Mouse (Mus musculus) left cerebral cortex, adult 2 months (tissue): Measurements from ENCODE around the gene Cfap58. TPM values are rescaled to one million over a fixed set of nuclear protein-coding genes. Genes with fewer than 3 reads are reported as not detected.

Experiments used
- DNase-seq, 2 experiments: peaks; one replicate each; pipeline ENCODE4 v3.0.0; 2021 to 2022; ENCODE audit warnings: low spot score in 2 of 2, mixed read lengths in 1 of 2; ENCODE audit errors: extremely low spot score in 1 of 2
- H3K27ac ChIP-seq: fragments of 200-600 bp; 2 replicates; pipeline ENCODE4 v1.8.1; 2022
- H3K4me3 ChIP-seq: fragments of 200-600 bp; 2 replicates; pipeline ENCODE4 v1.8.1; 2022
- CTCF ChIP-seq: fragments of 200-600 bp; IDR thresholded peaks from 2 replicates; pipeline ENCODE4 v1.8.1; 2022; ENCODE audit warnings: antibody characterized with exemption, mild to moderate bottlenecking, moderate library complexity
- intact Hi-C: fragments of 180-260 bp; cut with DNase I; formaldehyde crosslinking; loops from one replicate; pipeline ENCODE4 v1.15.1; 2025
- long read RNA-seq, 2 experiments: library from polyadenylated mRNA; stranded (forward); transcript quantifications; one replicate each; pipeline ENCODE4 v2.0.0; 2021; ENCODE audit warnings: borderline mapping rate in 2 of 2
- total RNA-seq, 2 experiments: library from RNA; stranded (reverse); gene quantifications; 2 replicates each; pipeline ENCODE4 v1.2.3; 2021

The Cfap58 gene
- total RNA-seq = under 1 TPM; 0.27 to 0.30 TPM
- long read RNA-seq, experiment 1, partial matches to known transcripts = 2 of 2 reads
- long read RNA-seq, experiment 1, other reads (novel, unspliced or antisense) = 0 of 2 reads
- long read RNA-seq, experiment 2, partial matches to known transcripts = 0 of 1 reads
- long read RNA-seq, experiment 2, other reads (novel, unspliced or antisense) = 1 of 1 reads

DNA sequence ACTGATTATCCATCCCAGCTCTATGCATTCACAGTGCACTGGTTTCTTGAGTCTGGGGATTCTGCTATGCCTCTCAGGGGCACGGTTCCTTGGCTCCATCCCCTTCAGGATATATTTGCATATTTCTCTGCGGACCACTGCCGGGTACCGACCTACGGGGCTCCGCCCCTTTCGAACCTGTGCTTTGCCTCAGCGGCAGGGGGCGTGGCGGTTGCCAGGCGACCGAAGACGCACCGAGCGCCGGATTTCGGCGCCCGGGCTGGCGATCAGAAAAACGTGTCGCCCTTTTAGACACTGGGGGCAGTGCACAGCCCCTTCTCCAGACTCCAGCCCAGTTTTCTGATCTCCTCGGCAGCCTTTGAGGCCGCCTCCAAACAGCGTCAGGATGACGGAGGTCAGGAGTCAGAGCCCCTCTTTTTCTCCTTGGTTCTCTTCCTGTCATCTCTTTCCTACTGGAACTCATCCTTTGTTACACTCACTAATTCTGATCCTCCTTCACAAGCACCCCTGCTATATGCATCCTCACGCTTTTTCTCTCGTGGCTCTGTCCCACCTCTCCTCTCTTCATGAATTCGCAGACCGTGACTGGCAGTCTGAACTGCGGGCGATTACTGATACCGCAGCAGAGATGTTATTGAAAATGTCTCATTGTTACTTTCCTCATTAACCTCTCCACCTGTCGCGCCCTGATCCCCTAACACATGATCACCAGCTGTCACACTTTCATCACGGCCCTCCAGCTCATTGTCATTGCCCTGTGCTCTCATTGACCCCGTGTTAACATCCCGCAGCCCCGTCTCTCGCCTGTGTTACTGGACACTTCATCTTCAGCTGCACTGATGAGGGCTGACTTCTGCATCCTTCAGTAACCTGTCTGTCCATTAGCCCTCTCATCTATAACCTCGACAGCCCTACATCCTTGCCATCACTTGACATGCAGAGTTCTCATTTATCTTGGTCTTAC is at the start of gene Cfap58:
TSS of gene Cfap58 (plus strand) at position 233 of the 964 bp plus-strand sequence.
- peak; percentile 44 to 62 for DNase-seq
- Histone ChIP-seq H3K4me3 (peak within 1 kb of the TSS; percentile 51), H3K27ac (no peak within 1 kb of the TSS)
- TF ChIP-seq CTCF = peak; percentile 17
- intact Hi-C loops = loop anchor here (10.0 kb wide), 1 partner anchor 433 kb away; no protein-coding TSS in a partner anchor

DNA sequence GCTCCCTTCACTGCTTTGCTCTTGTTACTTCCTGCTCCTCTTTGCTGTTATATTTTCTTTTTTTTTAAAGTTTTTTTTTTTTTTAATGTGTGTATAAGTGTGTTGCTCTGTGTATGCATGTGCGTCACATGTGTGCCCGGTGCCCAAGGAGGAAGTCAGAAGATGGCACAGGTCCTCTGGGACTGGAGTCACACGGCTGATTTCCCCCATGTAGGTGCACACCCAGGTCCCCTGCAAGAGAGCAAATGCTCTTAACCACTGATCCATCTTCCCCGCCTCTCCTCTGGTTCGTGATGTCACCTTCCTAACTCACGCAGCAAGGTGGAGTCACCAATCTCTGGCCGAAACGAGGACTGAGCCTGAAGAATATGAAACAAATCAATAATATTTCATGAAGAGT is 49.4 kb upstream of the Cfap58 start:
- TF ChIP-seq CTCF = no peak
- Histone ChIP-seq H3K27ac (no peak overlapping the region), H3K4me3 (no peak overlapping the region)
- intact Hi-C loops = loop anchor here (10.0 kb wide), 1 partner anchor 1377 kb away; no protein-coding TSS in a partner anchor
- no peak for DNase-seq

DNA sequence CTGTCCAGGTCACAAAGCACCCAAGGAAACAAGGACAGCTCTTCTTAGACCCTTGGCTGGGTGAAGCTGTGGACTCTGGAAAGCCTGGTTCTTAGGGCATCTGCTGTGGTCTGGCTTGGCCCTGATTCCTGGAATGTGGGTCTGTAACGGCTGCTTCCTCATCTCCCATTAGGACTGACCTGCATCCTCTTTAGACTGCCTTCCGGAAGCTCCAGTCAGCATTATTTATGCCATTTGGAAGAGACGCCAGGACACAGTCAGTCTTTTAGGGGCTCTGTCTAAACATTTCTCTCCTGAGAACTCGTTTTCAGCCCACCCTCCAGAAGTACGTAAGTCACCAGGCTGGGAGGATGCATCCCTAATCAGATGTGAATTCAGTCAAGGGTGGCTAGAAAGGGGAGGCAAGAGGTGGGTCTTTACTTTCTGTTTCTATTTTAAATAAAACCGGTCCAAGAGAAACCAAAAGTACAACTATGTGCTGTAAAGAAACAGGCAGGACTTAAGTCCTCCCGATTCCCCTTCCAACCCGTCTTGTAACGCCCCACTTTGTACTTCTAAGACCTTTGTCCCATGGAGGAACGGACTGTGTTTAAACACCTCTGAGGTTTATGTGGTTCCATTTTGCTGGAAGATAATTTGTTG is 46.9 kb upstream of the Cfap58 start:
- Histone ChIP-seq H3K4me3 (no peak overlapping the region), H3K27ac (no peak overlapping the region)
- TF ChIP-seq CTCF = no peak
- no peak for DNase-seq
- intact Hi-C loops = no loop called here

DNA sequence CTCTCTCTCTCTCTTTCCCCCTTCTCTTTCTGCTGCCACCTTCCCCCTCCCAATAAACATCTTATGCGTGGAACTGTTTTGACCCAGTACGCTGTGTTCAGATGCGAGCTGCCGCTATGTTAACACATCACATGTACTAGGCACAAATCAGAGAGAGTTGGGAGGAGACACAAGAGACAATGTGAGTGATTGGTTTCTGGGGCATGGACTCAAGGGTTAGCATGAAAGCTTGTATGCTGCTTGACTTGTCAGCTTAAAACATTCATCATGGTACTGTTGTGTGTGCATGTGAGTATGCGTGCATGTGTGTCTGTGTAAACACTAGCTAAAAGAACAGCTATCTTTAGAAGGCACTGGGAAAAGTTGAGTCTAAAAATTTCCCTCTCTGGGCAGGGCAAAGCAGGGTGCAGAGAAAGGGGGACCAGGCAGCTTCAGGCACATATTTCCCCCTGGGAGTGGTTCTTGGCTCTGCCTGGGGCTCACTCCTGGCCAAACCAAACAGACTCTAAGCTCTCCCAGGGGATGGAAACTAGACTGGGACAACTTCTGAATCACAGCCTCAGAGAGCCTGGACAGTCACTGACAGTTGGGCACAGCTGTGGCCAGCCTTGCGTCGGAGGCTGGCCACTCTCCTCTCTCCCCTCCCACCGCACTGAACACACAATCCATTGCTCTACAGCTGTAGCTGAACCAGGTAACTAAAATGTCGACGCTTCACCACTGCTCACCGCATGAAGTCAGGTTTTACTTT is 45.7 kb upstream of the Cfap58 start:
- DNase-seq = no peak
- TF ChIP-seq CTCF = no peak
- intact Hi-C loops = no loop called here

DNA sequence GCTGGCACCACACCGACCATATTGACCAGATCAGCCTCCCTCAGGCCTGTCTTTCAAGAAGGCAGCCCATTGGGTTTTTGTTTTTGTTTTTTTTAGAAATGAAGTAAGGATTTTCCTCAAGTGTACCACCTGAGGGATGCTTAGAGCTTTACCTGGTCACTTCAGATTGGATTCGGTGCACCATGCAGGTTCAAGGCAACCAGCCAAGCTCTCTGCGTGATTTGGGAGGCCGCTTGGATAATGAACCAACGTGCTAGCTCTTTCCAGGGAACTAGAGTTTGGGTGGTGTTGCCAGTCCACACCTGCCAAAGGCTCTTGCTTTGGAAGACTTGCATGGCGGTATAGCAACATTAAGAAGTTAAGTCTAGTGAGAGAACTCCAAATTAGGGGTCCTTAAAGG is 44.4 kb upstream of the Cfap58 start:
- no peak for DNase-seq
- no peak overlapping the region for H3K27ac ChIP-seq
- no peak overlapping the region for H3K4me3 ChIP-seq
- TF ChIP-seq CTCF = no peak
- intact Hi-C loops = no loop called here

More for the DNA sequence above, 45.7 kb upstream of the Cfap58 start:
- Histone ChIP-seq H3K4me3 (no peak overlapping the region), H3K27ac (no peak overlapping the region)

DNA sequence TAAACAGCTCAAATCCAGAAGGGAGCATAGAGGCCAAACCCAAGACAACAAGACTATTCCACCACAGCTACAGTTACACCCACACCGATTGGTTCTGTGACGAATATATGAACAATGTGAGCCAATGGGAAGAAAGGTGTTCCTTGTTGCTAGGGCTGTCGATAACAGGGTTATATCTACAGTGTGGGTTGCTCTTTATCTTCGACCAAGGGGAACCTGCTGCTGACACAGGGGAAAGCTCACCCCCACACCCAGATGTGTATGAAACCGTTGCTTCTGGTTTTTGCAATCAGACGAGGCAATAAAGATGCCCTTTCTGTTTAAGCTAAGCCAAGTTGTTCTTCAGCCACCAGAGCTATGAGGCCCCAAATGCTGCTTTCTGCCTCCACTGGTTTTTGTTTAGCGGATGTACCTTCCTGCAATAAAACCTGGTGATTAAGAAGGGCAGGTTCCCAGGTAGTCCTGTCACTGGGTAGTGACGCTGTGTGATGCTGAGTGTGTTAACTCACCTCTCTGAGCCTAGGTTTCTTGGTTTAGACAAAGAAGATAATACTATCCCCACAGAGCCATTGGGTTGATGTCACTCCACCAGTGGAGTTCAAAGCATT is 38.9 kb upstream of the Cfap58 start:
- no peak overlapping the region for H3K27ac ChIP-seq
- no peak for DNase-seq
- TF ChIP-seq CTCF = no peak
- intact Hi-C loops = no loop called here
- H3K4me3 ChIP-seq = no peak overlapping the region

DNA sequence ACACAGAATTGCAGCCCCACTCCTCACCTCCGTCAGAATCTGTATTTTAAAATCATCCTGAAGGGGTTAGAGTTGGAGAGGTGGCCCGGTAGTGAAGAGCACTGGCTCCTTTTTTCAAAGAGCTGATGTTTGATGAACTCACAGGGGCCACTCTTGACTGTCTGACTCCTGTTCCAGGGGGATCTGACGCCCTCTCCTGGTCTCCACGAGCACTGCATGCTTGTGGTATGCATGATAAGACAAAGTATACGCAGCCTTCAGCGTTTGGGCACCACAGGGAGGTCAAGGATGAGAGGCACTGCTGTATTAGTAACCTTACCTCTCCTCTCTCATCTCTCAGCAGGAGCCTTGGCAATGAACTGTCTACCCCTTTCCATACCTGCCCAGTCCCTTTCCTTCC is 37.5 kb upstream of the Cfap58 start:
- no peak; the same call in 1 of the 2 replicates for TF ChIP-seq CTCF
- H3K27ac ChIP-seq = no peak overlapping the region
- DNase-seq = no peak
- no peak overlapping the region for H3K4me3 ChIP-seq
- intact Hi-C loops = no loop called here

DNA sequence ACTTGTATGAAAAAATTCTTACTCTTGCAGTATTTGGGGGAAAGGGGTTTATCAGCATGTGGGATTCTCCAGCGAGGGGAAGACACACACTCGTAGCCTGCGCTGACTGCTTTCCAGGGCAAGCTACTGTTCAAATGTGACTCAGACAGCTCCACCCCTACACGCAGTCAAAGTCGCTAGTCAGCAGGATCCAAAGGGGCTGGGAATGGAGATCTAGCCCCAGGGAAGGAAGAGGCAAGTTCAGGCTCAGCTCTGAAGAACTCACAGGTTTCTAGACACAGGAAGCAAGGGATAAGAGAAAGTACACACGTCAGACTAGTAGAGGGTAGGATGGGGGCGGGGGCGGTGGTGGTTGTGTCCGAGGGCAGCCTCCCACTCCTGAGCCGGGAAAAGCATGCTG is 36.9 kb upstream of the Cfap58 start:
- no peak for DNase-seq
- intact Hi-C loops = no loop called here
- Histone ChIP-seq H3K4me3 (no peak overlapping the region), H3K27ac (no peak overlapping the region)
- no peak for TF ChIP-seq CTCF

DNA sequence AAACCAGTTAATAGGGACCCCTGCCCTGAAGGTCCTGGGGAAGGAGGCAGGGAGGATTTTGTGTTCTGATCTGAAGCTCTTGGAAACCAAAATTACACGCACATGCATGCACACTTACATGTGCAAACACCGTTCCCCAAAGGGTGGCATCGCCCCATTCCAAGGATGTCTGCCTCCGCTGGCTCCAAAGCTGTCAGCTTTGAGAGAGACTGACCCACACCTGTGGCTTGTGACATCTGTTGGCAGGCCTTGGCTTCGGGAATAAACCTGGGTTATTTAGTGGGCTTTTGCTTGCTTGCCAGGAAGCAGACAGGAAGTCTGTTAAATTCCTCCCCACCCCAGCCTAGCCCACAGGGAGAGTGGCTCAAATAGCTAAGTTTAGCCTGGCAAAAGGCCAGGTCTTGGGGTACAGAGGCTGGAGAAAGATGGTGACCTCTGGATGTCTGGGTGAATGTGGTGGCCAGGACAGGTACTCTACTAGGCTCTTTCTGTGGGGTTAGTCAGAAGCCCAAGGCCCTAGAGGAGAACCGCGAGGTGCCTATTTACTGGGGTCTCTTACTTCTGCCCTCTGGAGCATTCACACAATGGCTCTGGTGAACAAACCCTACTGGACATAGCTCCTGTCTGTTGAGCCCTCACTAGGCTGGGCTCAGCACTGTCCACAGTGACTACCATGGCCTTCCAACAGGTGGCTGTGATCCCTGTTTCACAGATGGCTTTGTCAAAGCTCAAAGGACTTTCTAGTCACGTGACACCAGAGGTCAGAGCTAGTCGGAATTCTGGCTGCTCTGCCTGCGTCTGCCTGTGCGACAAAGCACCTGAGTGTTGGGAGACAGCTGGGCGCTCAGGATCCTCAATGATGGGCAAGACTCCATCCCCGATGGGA is 34.9 kb upstream of the Cfap58 start:
- DNase-seq = no peak
- intact Hi-C loops = no loop called here
- Histone ChIP-seq H3K4me3 (no peak overlapping the region), H3K27ac (no peak overlapping the region)
- TF ChIP-seq CTCF = no peak

DNA sequence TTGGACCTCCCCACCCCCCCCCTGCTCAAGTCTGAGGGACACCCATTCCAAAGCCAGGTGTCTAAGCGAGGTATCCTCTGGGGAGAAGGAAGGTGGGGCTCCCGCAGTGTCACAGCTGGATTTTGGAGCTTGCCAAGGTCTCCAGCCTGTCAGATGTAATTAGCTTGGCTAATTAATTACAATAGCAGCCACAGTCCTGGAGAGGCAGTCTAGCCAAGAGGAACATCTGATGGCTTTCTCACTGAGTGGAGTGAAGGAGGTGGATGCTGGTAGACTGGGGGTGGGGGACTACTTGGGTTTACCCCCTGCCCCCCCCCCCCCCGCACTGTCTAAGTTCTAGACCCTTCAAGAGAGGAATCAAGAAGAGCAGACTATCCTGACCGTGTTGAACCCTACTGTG is 33.8 kb upstream of the Cfap58 start:
- no peak overlapping the region for H3K27ac ChIP-seq
- intact Hi-C loops = no loop called here
- no peak for TF ChIP-seq CTCF

More for the DNA sequence above, 33.8 kb upstream of the Cfap58 start:
- DNase-seq = no peak
- no peak overlapping the region for H3K4me3 ChIP-seq
